Mouse (Mus musculus): ENCODE measurements around the gene Speer4e. TPM values are rescaled to one million over a fixed set of nuclear protein-coding genes. Genes with fewer than 3 reads are reported as not detected.
"Not testable (repeated sequence)": the region's sequence is repeated elsewhere in the genome, so short reads cannot be mapped to it uniquely, and the experiment has no call there.

Gene Speer4e
- polyA plus RNA-seq (2012; rRNA removed): not detected in 2 replicates

DNA sequence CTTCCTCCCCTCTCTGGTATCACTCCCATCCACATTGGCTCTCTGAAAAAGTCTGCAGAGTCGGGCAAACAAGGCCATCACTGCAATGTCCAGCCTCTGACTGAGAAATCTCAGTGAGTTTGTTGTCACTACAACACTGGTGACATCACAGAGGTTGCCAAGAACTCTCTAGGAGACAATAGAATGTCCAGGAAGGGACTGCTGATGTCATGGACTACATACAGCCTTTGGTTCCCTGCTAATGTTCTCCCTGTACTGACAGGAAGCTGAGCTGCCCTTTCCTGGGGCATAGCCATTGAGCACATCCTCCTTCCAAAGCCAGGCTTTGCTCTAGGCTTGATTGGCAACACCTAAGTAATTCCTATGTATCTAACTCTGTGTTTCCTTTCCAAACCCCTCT, at the start of gene Speer4e:
Gene Speer4e, minus strand, starts transcription at position 101 of the 400 bp plus-strand sequence.
- DNase-seq (ENCODE audit: low spot score): not testable (repeated sequence)

GRCm38 (mm10) chr5:14986649-14987387, 48.6 kb upstream of the Speer4e start:
- not testable (repeated sequence) for DNase-seq (ENCODE audit: low spot score)

- not testable (repeated sequence) for DNase-seq (ENCODE audit: low spot score)
These were observed 40.6 kb upstream of the Speer4e start, which contains the start of gene Gm10354 for GRCm38 (mm10) chr5:14978835-14979234. Gm10354 (minus strand) TSS chr5:14978935.

DNA sequence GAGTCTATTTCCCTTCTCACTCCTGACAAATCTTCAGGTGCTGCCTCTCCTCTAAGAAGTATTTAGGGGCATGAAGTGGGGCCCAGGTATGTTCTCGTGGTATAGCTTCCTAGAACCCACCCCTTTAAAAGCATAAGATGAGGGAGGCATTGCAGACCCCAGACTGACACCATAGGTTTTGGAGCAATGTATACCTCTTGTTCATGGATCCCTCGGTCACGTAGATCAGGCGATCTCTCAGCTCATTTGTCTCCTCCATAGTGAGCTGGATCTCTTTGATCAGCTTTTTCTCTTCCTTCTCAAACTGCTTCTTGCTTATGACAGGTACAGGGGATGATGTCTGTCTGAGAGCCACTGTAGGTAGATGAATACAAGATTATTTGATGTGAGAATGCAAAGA, 39.1 kb upstream of the Speer4e start:
- DNase-seq (ENCODE audit: low spot score): not testable (repeated sequence)

DNA sequence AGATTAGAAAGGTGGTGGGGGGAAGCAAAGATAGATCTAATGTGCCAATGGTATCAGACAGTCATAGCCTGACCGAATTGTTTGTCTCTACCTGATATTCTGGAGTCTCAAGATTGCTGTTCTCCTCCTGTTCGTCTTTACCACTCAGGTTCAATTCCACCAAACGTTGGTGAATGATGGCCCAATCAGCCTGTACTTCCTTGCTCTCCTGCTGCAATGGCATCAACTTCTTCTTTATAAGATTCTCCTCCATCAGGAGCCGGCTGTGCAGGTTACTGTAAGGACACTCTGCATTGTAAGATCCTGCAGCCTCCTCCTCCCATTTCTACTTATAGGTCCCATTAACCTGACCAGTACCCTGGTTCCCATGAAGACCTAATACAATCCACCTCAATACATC, 37.1 kb upstream of the Speer4e start:
- DNase-seq (ENCODE audit: low spot score): not testable (repeated sequence)

GRCm38 (mm10) chr5:14972841-14973240, 34.6 kb upstream of the Speer4e start:
- not testable (repeated sequence) for DNase-seq (ENCODE audit: low spot score)

GRCm38 (mm10) chr5:14963821-14964220, 25.6 kb upstream of the Speer4e start:
- DNase-seq (ENCODE audit: low spot score): not testable (repeated sequence)

DNA sequence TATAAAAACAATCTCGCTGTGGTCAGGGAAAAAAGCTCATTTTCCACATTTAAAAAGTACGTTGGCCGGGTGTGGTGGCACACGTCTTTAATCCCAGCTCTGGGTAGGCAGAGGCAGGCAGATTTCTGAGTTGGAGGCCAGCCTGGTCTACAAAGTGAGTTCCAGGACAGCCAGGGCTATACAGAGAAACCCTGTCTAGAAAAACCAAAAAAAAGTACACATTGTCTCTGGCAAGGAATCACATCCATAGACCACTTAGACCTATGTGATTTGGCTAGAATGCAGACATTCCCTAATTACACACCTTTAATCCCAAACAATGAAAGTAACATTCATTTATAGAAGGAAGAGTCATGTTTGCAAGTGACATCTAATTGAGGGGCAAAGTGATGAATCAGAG, 23.3 kb upstream of the Speer4e start:
- not testable (repeated sequence) for DNase-seq (ENCODE audit: low spot score)

DNA sequence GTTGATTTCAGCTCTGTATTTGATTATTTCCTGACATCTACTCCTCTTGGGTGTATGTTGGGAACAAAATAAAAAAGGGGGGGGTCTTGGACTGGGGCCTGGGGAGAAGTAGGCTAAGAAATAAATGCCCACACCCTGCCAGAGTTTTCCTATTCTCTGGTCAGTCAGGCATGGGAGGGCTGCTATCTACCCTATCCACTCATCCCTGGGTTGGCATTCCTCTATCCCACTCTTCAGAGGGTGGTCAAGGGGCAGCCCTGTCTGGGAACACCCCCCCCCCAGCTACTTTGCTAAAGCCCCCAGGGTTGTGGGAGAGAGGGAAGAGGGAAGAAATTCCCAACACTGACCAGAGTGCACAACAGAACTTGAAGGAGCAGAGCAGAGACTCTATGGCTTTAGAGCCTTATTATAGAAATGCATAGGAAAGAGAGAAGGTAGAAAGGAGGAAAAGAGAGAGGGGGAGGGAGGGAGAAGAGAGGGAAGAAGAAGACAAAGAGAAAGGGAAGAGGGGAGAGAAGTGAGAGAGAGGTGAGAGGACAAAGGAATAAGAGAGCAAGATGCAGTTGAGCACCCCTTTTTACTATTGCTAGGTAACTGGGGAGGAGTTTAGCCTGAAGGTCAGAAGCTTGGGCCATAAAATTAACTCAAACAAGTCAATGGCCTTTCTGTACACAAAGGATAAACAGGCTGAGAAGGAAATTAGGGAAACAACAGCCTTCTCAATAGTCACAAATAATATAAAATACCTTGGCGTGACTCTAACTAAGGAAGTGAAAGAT, 17.9 kb upstream of the Speer4e start:
- not testable (repeated sequence) for DNase-seq (ENCODE audit: low spot score)

GRCm38 (mm10) chr5:14953587-14953986, 15.4 kb upstream of the Speer4e start:
- DNase-seq (ENCODE audit: low spot score): not testable (repeated sequence)

DNA sequence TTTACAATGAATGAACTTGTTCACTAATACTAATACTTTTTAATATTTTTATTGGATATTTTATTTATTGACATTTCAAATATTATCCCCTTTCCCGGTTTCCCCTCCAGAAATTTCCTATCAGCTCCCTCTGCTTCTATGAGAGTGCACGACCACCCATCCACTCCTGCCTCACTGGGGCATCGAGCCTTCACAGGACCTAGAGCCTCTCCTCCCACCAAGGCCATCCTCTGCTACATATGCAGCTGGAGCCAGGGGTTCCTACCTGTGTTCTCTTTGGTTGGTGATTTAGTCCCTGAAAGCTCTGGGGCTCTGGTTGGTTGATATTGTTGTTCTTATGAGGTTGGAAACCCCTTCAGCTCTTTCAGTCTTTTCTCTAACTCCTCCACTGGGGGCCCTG, 14.5 kb upstream of the Speer4e start:
- DNase-seq (ENCODE audit: low spot score): not testable (repeated sequence)

- DNase-seq (ENCODE audit: low spot score): not testable (repeated sequence)
These were observed 13.6 kb upstream of the Speer4e start for GRCm38 (mm10) chr5:14951822-14952221.

- DNase-seq (ENCODE audit: low spot score): not testable (repeated sequence)
These were observed 9.4 kb upstream of the Speer4e start for GRCm38 (mm10) chr5:14947482-14948198.

DNA sequence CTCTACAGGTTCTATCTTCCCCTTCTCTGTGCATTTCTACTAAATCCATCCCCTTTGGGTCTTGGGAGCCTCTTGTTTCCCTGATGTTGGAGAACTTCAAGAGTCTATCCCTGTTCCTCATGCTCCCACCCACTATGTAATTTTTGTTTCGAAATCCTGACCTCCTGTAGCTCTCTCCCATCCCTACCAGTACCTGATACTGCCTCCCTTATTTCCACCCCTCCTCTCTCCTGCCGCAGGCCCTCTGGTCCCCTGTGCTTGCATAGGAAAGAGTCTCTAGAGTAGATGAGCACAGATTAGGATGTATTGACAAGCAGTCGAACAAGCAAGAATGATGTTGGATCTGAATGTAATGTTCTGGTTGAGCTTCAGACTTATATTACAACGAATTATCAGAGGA, 7.3 kb upstream of the Speer4e start:
- not testable (repeated sequence) for DNase-seq (ENCODE audit: low spot score)

- DNase-seq (ENCODE audit: low spot score): not testable (repeated sequence)
These were observed 2.8 kb upstream of the Speer4e start for GRCm38 (mm10) chr5:14941043-14941442.

GRCm38 (mm10) chr5:14933721-14934120, 4.5 kb downstream of the Speer4e start:
- not testable (repeated sequence) for DNase-seq (ENCODE audit: low spot score)

DNA sequence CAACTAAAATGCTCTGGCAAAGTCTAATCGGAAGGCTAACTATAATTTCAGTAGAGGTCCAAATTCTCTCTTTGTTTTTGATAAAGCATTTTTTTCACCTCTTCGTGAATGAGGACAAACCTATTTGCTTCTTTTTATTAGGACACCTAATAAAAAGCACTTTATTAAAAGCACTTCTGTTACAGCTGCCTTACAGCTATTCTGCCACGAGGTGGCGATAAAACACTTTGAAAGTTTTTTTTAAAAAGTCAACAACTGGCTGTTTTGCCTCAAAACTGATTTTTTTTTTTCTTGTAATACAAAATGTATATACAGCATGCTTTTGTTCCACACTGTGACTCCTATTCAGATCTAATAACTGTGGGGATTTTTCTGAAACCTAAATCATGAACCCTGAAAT, 11.2 kb downstream of the Speer4e start:
- DNase-seq (ENCODE audit: low spot score): not testable (repeated sequence)

- DNase-seq (ENCODE audit: low spot score): not testable (repeated sequence)
These were observed 23.4 kb downstream of the Speer4e start, which contains the start of gene Gm9758 for GRCm38 (mm10) chr5:14914799-14915198. Gm9758 (minus strand) TSS chr5:14914899.

DNA sequence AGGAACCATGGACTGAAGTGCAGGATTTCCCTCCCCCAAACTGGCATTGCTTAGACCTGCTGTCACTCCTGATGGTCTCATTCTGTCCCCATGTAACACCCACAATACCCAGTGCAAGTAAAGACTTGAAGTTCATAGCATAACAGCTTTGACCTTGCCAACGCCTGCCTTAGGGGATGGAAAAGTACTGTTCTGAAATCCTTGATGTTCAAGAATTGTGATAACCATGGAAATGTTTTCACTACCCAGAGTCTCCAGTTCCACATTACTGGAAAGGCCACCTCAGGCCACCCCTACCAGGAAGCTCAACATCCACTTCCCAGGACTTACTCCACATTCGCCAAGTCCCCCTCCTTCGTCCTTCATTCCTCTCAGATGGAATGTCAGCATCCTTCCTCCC, 23.9 kb downstream of the Speer4e start:
- not testable (repeated sequence) for DNase-seq (ENCODE audit: low spot score)

GRCm38 (mm10) chr5:14903539-14903938, 34.7 kb downstream of the Speer4e start:
- not testable (repeated sequence) for DNase-seq (ENCODE audit: low spot score)

GRCm38 (mm10) chr5:14892242-14892641, 46.0 kb downstream of the Speer4e start:
- no peak for DNase-seq (ENCODE audit: low spot score)

- DNase-seq (ENCODE audit: low spot score): not testable (repeated sequence)
These were observed 52.9 kb downstream of the Speer4e start for GRCm38 (mm10) chr5:14885291-14885690.

All from urinary bladder, adult 2 months (tissue).